ENCODE assay signal across 14 mouse cellular contexts in genomic region chr12:71337896-71338463, GRCm38 (mm10). TPM values are rescaled to one million over a fixed set of nuclear protein-coding genes. Genes with fewer than 3 reads are reported as not detected.
DNase-seq lines count a peak whose midpoint lies in the region; ATAC-seq lines count a peak whose summit lies in the region.
"Had no signal": no experiment of that assay in that cellular context is flagged by ENCODE, and none has a peak within 500 bp of the region (broad histone marks: within the 10 kb centered on the region; RNA-seq: fewer than 3 reads in every experiment).

No protein-coding gene starts in this region.

- 0 out of 2 replicates have a peak, but pooled peaks cover 4% of the 10 kb centered on the region for H3K4me1 ChIP-seq in hindbrain, embryonic 11.5 days (replicated peaks; ENCODE audit: control insufficient read depth, insufficient read depth, low read length)
- peaks cover 53% of the 10 kb centered on the region for H3K4me1 ChIP-seq in hindbrain, embryonic 10.5 days (replicated peaks)
- peaks cover 12% of the 10 kb centered on the region for H3K4me1 ChIP-seq in embryonic facial prominence, embryonic 14.5 days (ENCODE audit: control insufficient read depth, insufficient read depth, low read length)
- peaks cover 25% of the 10 kb centered on the region for H3K4me1 ChIP-seq in midbrain, embryonic 13.5 days (replicated peaks)
- H3K4me1 ChIP-seq: liver, embryonic 15.5 days had no signal

- H3K4me2 ChIP-seq in hindbrain, embryonic 11.5 days (replicated peaks; ENCODE audit: low read depth, low read length), result no peak overlapping the region
- H3K4me2 ChIP-seq in embryonic facial prominence, embryonic 14.5 days (ENCODE audit: low read depth, low read length), result no peak overlapping the region
- no peak overlapping the region for H3K4me2 ChIP-seq in midbrain, embryonic 13.5 days (replicated peaks)
- H3K4me2 ChIP-seq: intestine, embryonic 15.5 days; liver, embryonic 15.5 days had no signal

- no peak overlapping the region for H3K4me3 ChIP-seq in hindbrain, embryonic 11.5 days (ENCODE audit: low read depth, low read length)
- H3K4me3 ChIP-seq in hindbrain, embryonic 10.5 days, result no peak overlapping the region
- no peak overlapping the region for H3K4me3 ChIP-seq in embryonic facial prominence, embryonic 14.5 days (ENCODE audit: low read depth, low read length)
- H3K4me3 ChIP-seq in midbrain, embryonic 13.5 days (replicated peaks), result no peak overlapping the region
- H3K4me3 ChIP-seq: gastrocnemius, adult 2 months; intestine, embryonic 15.5 days; liver, embryonic 15.5 days had no signal

- no peaks in the 10 kb centered on the region for H3K27me3 ChIP-seq in hindbrain, embryonic 11.5 days (ENCODE audit: control insufficient read depth, insufficient read depth, low read length)
- H3K27me3 ChIP-seq in hindbrain, embryonic 10.5 days (ENCODE audit: insufficient read depth, poor library complexity, severe bottlenecking), result no peaks in the 10 kb centered on the region
- no peaks in the 10 kb centered on the region for H3K27me3 ChIP-seq in embryonic facial prominence, embryonic 14.5 days (replicated peaks; ENCODE audit: control insufficient read depth, insufficient read depth, low read length)
- H3K27me3 ChIP-seq in midbrain, embryonic 13.5 days, result no peaks in the 10 kb centered on the region
- H3K27me3 ChIP-seq: intestine, embryonic 15.5 days; liver, embryonic 15.5 days had no signal

- H3K9me3 ChIP-seq in hindbrain, embryonic 11.5 days (ENCODE audit: control insufficient read depth, low read length), result no peaks in the 10 kb centered on the region
- no peaks in the 10 kb centered on the region for H3K9me3 ChIP-seq in hindbrain, embryonic 10.5 days
- H3K9me3 ChIP-seq in embryonic facial prominence, embryonic 14.5 days (ENCODE audit: control insufficient read depth, low read length), result no peaks in the 10 kb centered on the region
- H3K9me3 ChIP-seq in midbrain, embryonic 13.5 days, result no peaks in the 10 kb centered on the region
- H3K9me3 ChIP-seq: intestine, embryonic 15.5 days; liver, embryonic 15.5 days had no signal

- WGBS in hindbrain, embryonic 11.5 days, result 54% methylated on average over 6 of the region's 6 CpGs
- 72% methylated on average over 6 of the region's 6 CpGs for WGBS in hindbrain, embryonic 10.5 days
- 57% methylated on average over 6 of the region's 6 CpGs for WGBS in embryonic facial prominence, embryonic 14.5 days
- WGBS in midbrain, embryonic 13.5 days, result 60% methylated on average over 6 of the region's 6 CpGs

- H3K9ac ChIP-seq in hindbrain, embryonic 11.5 days (ENCODE audit: low read depth, low read length), result no peak overlapping the region
- no peak overlapping the region for H3K9ac ChIP-seq in embryonic facial prominence, embryonic 14.5 days (ENCODE audit: low read depth, low read length)
- no peak overlapping the region for H3K9ac ChIP-seq in midbrain, embryonic 13.5 days (replicated peaks)
- H3K9ac ChIP-seq: intestine, embryonic 15.5 days; liver, embryonic 15.5 days had no signal

- no peaks in the 10 kb centered on the region for H3K36me3 ChIP-seq in hindbrain, embryonic 11.5 days (ENCODE audit: control insufficient read depth, insufficient read depth, low read length)
- H3K36me3 ChIP-seq in hindbrain, embryonic 10.5 days, result no peaks in the 10 kb centered on the region
- no peaks in the 10 kb centered on the region for H3K36me3 ChIP-seq in embryonic facial prominence, embryonic 14.5 days (ENCODE audit: control insufficient read depth, insufficient read depth, low read length)
- H3K36me3 ChIP-seq in midbrain, embryonic 13.5 days, result no peaks in the 10 kb centered on the region
- H3K36me3 ChIP-seq: intestine, embryonic 15.5 days; liver, embryonic 15.5 days had no signal

- DNase-seq in hindbrain, embryonic 11.5 days (ENCODE audit: low spot score), result peak; percentile 55
- no peak for DNase-seq in hindbrain, embryonic 10.5 days (ENCODE audit: low spot score)
- DNase-seq in MN1 (ENCODE audit: low spot score), result peak; percentile 33
- DNase-seq in embryonic facial prominence, embryonic 14.5 days (ENCODE audit: low spot score), result peak; percentile 24
- no peak for DNase-seq in gastrocnemius, postnatal 25 days
- DNase-seq in right cerebral cortex, postnatal 4 days, result no peak
- DNase-seq: cerebellum, adult 8-10 months; gastrocnemius, adult 2 months; kidney, postnatal 4 days; right cerebral cortex, adult 18-20 months had no signal

- no peak overlapping the region for H3K27ac ChIP-seq in hindbrain, embryonic 11.5 days (ENCODE audit: low read depth, low read length)
- no peak overlapping the region for H3K27ac ChIP-seq in hindbrain, embryonic 10.5 days
- H3K27ac ChIP-seq in embryonic facial prominence, embryonic 14.5 days (replicated peaks; ENCODE audit: low read depth, low read length), result no peak overlapping the region
- H3K27ac ChIP-seq in midbrain, embryonic 13.5 days, result no peak overlapping the region
- H3K27ac ChIP-seq: gastrocnemius, adult 2 months; intestine, embryonic 15.5 days; liver, embryonic 15.5 days; macrophage had no signal

- peak; percentile 56; the same call in 1 of the 2 replicates for ATAC-seq in hindbrain, embryonic 11.5 days (ENCODE audit: low FRiP score)
- ATAC-seq in embryonic facial prominence, embryonic 14.5 days (ENCODE audit: low read depth), result no peak
- ATAC-seq in midbrain, embryonic 13.5 days, result peak; percentile 57; the same call in 1 of the 2 replicates
- ATAC-seq: intestine, embryonic 15.5 days had no signal

RNA-seq across cellular contexts. Expression of gene Dact1, which starts 28.3 kb away (rescaled TPM):
- polyA plus RNA-seq in hindbrain, embryonic 11.5 days (2014; fragmentation: Nextera tagmentation; extraction: Ambion mirVana), result 15.3 and 17.5 TPM in 2 replicates
- polyA plus RNA-seq in hindbrain, embryonic 10.5 days (2016; fragmentation: Nextera tagmentation; extraction: Ambion mirVana), result 12.2 and 15.2 TPM in 2 replicates
- 19.1 and 21.9 TPM in 2 replicates for polyA plus RNA-seq in embryonic facial prominence, embryonic 14.5 days (2014; fragmentation: Nextera tagmentation; extraction: Ambion mirVana)
- 24.2 and 30.5 TPM in 2 replicates for polyA plus RNA-seq in midbrain, embryonic 13.5 days (2015; fragmentation: Nextera tagmentation; extraction: Ambion mirVana)
- total RNA-seq in gastrocnemius, postnatal 25 days (2021), result 1 to 10 TPM; 5.9 to 6.5 TPM
- polyA plus RNA-seq: macrophage had no signal

Comparison
In these comparisons a context has a peak if more than half of its experiments do, and no peak if none do; other contexts are left out.
1. DNase-seq: peak in hindbrain, embryonic 11.5 days (single experiment), MN1 (single experiment) and embryonic facial prominence, embryonic 14.5 days (single experiment); none in hindbrain, embryonic 10.5 days (single experiment), gastrocnemius, postnatal 25 days (single experiment) and right cerebral cortex, postnatal 4 days (single experiment).